Mouse (Mus musculus) myocyte (in vitro differentiated cells): Measurements from ENCODE around the gene Cd300a.
"Not testable (repeated sequence)": the region's sequence is repeated elsewhere in the genome, so short reads cannot be mapped to it uniquely, and the experiment has no call there.

ENCODE experiments used
- CEBPB ChIP-seq: IDR thresholded peaks from 2 replicates; pipeline ENCODE4 v1.6.1; 2011; ENCODE audit warnings: mild to moderate bottlenecking, moderate library complexity; ENCODE audit not compliant: poor library complexity, insufficient read depth, severe bottlenecking
- MAX ChIP-seq: IDR thresholded peaks from one replicate; pipeline ENCODE4 v1.6.1; 2011; ENCODE audit warnings: low read depth, mild to moderate bottlenecking, control low read depth

GRCm38 (mm10) chr11:114909538-114909937, 19.7 kb downstream of the Cd300a start:
- TF ChIP-seq CEBPB, MAX: not testable (repeated sequence)
